Mouse (Mus musculus) bone marrow macrophage, adult 2 months (primary cell): ENCODE measurements around the gene Lenep. TPM values are rescaled to one million over a fixed set of nuclear protein-coding genes. Genes with fewer than 3 reads are reported as not detected.

Experiments used
- H3K27ac ChIP-seq: 2 replicates; pipeline ENCODE4 v1.5.1; 2012; ENCODE audit warnings: low read depth, low read length; ENCODE audit not compliant: insufficient read depth
- H3K4me1 ChIP-seq: 2 replicates; pipeline ENCODE4 v1.6.1; 2012; ENCODE audit warnings: low read length; ENCODE audit not compliant: control insufficient read depth, insufficient read depth
- H3K4me3 ChIP-seq: 2 replicates; pipeline ENCODE4 v1.5.1; 2012; ENCODE audit warnings: mild to moderate bottlenecking, low read length, moderate library complexity; ENCODE audit not compliant: insufficient read depth
- CTCF ChIP-seq: IDR thresholded peaks from 2 replicates; pipeline ENCODE4 v1.5.1; 2012; ENCODE audit warnings: low read depth, mild to moderate bottlenecking, low read length, moderate library complexity
- POLR2A ChIP-seq: IDR thresholded peaks from 2 replicates; pipeline ENCODE4 v1.6.1; 2012; ENCODE audit warnings: mild to moderate bottlenecking, low read depth, low read length, borderline replicate concordance
- polyA plus RNA-seq: library from polyadenylated mRNA; stranded (reverse); fragments of >200 nt; gene quantifications from 2 replicates; pipeline ENCODE4 v1.2.4, GENCODE M21; 2012; ENCODE audit not compliant: missing spikeins, insufficient read depth, insufficient read length

The Lenep gene
- polyA plus RNA-seq, result not detected in 2 replicates

- Histone ChIP-seq H3K4me3 (no peak within 1 kb of the TSS), H3K4me1 (no peaks in the 10 kb centered on the region), H3K27ac (no peak within 1 kb of the TSS)
- TF ChIP-seq POLR2A, result no peak
- TF ChIP-seq CTCF, result no peak
Measured at GRCm38 (mm10) chr3:89402693-89403092, at the start of gene Lenep. Gene Lenep, minus strand, starts transcription at chr3:89402793.

GRCm38 (mm10) chr3:89451916-89452315 lies 49.3 kb upstream of the Lenep start:
- peaks cover 7% of the 10 kb centered on the region for H3K4me1 ChIP-seq
- H3K27ac ChIP-seq, result no peak overlapping the region

GRCm38 (mm10) chr3:89449541-89449940 lies 46.9 kb upstream of the Lenep start:
- H3K4me3 ChIP-seq, result no peak overlapping the region
- H3K4me1 ChIP-seq, result peaks cover 5% of the 10 kb centered on the region; the same call in 1 of the 2 replicates
- peak; percentile 91 for TF ChIP-seq CTCF
- TF ChIP-seq POLR2A, result no peak
- no peak overlapping the region for H3K27ac ChIP-seq

More at GRCm38 (mm10) chr3:89451916-89452315, 49.3 kb upstream of the Lenep start:
- TF ChIP-seq POLR2A, result no peak
- H3K4me3 ChIP-seq, result no peak overlapping the region

GRCm38 (mm10) chr3:89448720-89449537 lies 46.3 kb upstream of the Lenep start:
- Histone ChIP-seq H3K4me1 (peaks cover 5% of the 10 kb centered on the region; the same call in 1 of the 2 replicates), H3K27ac (no peak overlapping the region), H3K4me3 (no peak overlapping the region)
- TF ChIP-seq POLR2A (no peak), CTCF (no peak)

- no peak for TF ChIP-seq CTCF
- no peak for TF ChIP-seq POLR2A
- H3K27ac ChIP-seq, result no peak overlapping the region
- H3K4me1 ChIP-seq, result peaks cover 25% of the 10 kb centered on the region
- H3K4me3 ChIP-seq, result no peak overlapping the region
Measured at GRCm38 (mm10) chr3:89440691-89441090, 38.1 kb upstream of the Lenep start.

- no peak for TF ChIP-seq POLR2A
- 0 out of 2 replicates have a peak, but pooled peaks have one; percentile 18 for TF ChIP-seq CTCF
- Histone ChIP-seq H3K4me3 (peak overlapping the region; percentile 54), H3K4me1 (peaks cover 25% of the 10 kb centered on the region), H3K27ac (peak overlapping the region; percentile 58)
Measured at GRCm38 (mm10) chr3:89437269-89437668, 34.7 kb upstream of the Lenep start.

GRCm38 (mm10) chr3:89436176-89437113 lies 33.9 kb upstream of the Lenep start, which contains the start of gene Pbxip1:
Gene Pbxip1, plus strand, starts transcription at chr3:89436706.
- TF ChIP-seq POLR2A, result no peak
- TF ChIP-seq CTCF, result no peak
- H3K4me3 ChIP-seq, result peak within 1 kb of the TSS; percentile 54
- peaks cover 25% of the 10 kb centered on the region for H3K4me1 ChIP-seq
- peak within 1 kb of the TSS; percentile 58 for H3K27ac ChIP-seq

GRCm38 (mm10) chr3:89435041-89435440 lies 32.4 kb upstream of the Lenep start:
- Histone ChIP-seq H3K4me3 (no peak overlapping the region), H3K4me1 (peaks cover 31% of the 10 kb centered on the region), H3K27ac (no peak overlapping the region)
- no peak for TF ChIP-seq CTCF
- no peak for TF ChIP-seq POLR2A

- TF ChIP-seq CTCF (no peak), POLR2A (no peak)
Measured at GRCm38 (mm10) chr3:89434532-89434931, 31.9 kb upstream of the Lenep start.

More at GRCm38 (mm10) chr3:89434532-89434931, 31.9 kb upstream of the Lenep start:
- no peak overlapping the region for H3K4me3 ChIP-seq
- no peak overlapping the region for H3K27ac ChIP-seq
- peaks cover 31% of the 10 kb centered on the region for H3K4me1 ChIP-seq
